Mouse (Mus musculus): Measurements from ENCODE around the gene Optn.

DNA sequence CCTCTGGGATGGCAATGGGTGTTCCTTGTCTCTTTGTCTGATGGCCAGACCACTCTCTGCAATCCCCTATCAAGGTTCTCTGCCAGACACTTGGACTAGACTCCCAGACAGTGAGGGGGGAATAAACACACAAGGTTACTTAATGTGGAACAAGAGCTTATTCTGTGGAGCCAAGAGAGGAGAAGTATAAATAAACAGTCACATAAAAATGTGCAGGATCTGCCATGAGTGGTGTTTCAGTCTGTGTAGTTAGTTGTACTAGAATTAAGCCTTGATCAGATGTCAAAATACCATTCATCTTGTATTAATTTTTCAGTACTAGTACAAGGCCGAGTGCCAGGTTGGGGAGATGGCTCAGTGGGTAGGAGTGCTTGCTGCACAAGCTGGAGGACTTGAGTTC lies 39.0 kb upstream of the Optn start:
- TF ChIP-seq GATA1 (IDR thresholded peaks at IDR 0.05; ENCODE audit: low read length) (no peak), TAL1 (IDR thresholded peaks at IDR 0.05; ENCODE audit: low read length) (no peak)

All from erythroblast, embryonic 14.5 days (primary cell).